Mouse (Mus musculus) colon, adult 2 months (tissue): ENCODE results near the gene Tspan1. TPM values are rescaled to one million over a fixed set of nuclear protein-coding genes. Genes with fewer than 3 reads are reported as not detected.

ENCODE experiments used
- polyA plus RNA-seq: library from polyadenylated mRNA; depleted of rRNA; stranded (reverse); fragments of >200 nt; gene quantifications from 2 replicates; pipeline ENCODE4 v1.2.3, GENCODE M21; 2012; rRNA removed

Tspan1 gene
- polyA plus RNA-seq, result 561 and 780 TPM in 2 replicates

DNA sequence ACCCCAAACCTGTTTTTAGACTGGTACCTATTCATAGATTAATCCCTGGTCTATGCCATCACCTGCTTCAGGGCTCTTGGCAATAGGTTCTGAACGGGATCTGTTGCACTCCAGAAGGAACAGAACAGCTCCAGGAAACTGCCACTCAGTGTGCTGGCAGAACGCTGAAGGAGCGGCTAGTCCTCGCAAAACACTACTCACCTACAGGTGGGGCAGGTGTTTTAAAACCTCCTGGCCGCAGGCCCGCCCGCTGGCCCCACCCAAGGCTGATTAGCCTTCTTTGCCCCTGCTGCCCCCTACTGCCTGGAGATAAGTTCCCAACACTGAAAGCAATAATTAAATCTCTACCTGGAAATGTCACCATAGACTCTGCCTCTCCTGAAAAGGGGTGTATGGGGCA, at the start of gene Tspan1:
Gene Tspan1, minus strand, starts transcription at position 198 of the 400 bp plus-strand sequence.

GRCm38 (mm10) chr4:116173072-116173471, 5.7 kb upstream of the Tspan1 start, which contains the start of the genes 1700042G07Rik and Gm49337:
TSS of gene 1700042G07Rik (plus strand) at chr4:116173372.
TSS of gene Gm49337 (plus strand) at chr4:116173384.

GRCm38 (mm10) chr4:116151238-116151637, 16.2 kb downstream of the Tspan1 start, which contains the start of gene Lurap1:
TSS of gene Lurap1 (minus strand) at chr4:116151338.

GRCm38 (mm10) chr4:116123602-116124519, 43.5 kb downstream of the Tspan1 start, which contains the start of the genes Rad54l and Pomgnt1:
TSS of gene Rad54l (minus strand) at chr4:116123690.
TSS of gene Pomgnt1 (plus strand) at chr4:116123840.

Other genes starting within 250 kb of the Tspan1 start
- not detected in 2 replicates for gene Dmbx1, start 227.7 kb downstream of the Tspan1 start, polyA plus RNA-seq
- gene Faah, start 149.7 kb downstream of the Tspan1 start, polyA plus RNA-seq, result 40.5 and 63.8 TPM in 2 replicates
- gene Nsun4, start 113.7 kb downstream of the Tspan1 start, polyA plus RNA-seq, result 5.4 and 6.4 TPM in 2 replicates
- gene Uqcrh, start 92.5 kb downstream of the Tspan1 start, polyA plus RNA-seq, result 108 and 143 TPM in 2 replicates
- 65.1 and 95.1 TPM in 2 replicates for gene Lrrc41, start 92.3 kb downstream of the Tspan1 start, polyA plus RNA-seq
- 1.7 and 2.0 TPM in 2 replicates for gene Rad54l, start 43.9 kb downstream of the Tspan1 start, polyA plus RNA-seq
- 26.3 and 26.9 TPM in 2 replicates for gene Pomgnt1, start 43.8 kb downstream of the Tspan1 start, polyA plus RNA-seq
- 1.4 and 1.7 TPM in 2 replicates for gene Lurap1, start 16.3 kb downstream of the Tspan1 start, polyA plus RNA-seq
- 0.86 and 1.2 TPM in 2 replicates for gene 1700042G07Rik, start 5.8 kb upstream of the Tspan1 start, polyA plus RNA-seq
- gene Gm49337, start 5.8 kb upstream of the Tspan1 start, polyA plus RNA-seq, result not detected in 2 replicates
- 29.1 and 31.4 TPM in 2 replicates for gene Pik3r3, start 54.0 kb upstream of the Tspan1 start, polyA plus RNA-seq